Mouse (Mus musculus) v-Abl transformed pro-B cells (cell line): ENCODE data around the gene Ehbp1.

ENCODE experiments used
- in situ Hi-C, 2 experiments: fragments of 400-800 bp; cut with MboI; formaldehyde crosslinking; loops; one replicate each; pipeline ENCODE4 v1.15.1; 2025; ENCODE audit not compliant: unreplicated experiment in 2 of 2

Ehbp1 gene

DNA sequence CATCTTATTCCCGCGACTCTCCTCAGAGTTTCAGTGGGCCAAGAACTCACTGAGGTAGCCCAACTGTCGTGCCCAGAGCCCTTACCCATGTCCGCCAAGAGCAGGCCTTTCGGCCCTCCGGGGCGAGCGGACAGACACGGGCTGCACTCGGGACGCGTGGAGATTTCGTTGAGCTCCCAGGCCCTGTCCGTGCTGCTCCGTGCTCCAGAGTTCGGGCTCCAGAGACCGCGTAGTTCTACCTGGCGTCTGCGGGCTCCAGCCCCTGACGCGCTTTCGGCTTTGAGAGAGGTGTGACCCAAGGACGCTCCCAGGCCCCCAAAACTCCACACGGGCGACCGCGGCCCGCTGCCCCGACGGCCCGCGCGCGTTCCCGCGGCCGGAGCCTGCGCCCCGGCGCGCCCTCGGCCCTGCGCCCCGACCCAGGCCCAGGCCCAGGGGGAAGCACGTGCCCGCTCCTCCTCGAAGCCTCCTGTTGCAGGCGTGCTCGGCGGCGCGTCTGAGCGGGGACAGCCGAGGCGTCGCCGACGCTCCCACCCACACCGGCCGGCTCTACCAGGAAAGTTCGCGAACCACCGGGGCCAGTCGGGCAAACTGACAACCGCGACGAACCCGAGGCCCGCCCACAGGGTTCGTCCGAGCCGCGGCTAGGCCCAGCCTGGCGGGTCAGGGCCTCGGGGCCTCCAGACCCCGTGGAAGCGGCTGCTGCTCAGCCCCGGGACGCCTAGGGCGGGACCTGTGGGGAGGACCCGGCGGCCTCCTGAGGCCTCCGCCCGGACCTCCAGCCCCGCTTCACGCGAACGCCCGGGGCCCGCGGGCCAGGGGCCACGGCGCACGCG, 349.1 kb downstream of the Ehbp1 start:
- in situ Hi-C loops, result no loop called here

- in situ Hi-C loops, result no loop called here
Measured at GRCm38 (mm10) chr11:21988398-21988946, 353.6 kb downstream of the Ehbp1 start.

- in situ Hi-C loops, result no loop called here
Measured at GRCm38 (mm10) chr11:21985118-21985517, 357.0 kb downstream of the Ehbp1 start.

DNA sequence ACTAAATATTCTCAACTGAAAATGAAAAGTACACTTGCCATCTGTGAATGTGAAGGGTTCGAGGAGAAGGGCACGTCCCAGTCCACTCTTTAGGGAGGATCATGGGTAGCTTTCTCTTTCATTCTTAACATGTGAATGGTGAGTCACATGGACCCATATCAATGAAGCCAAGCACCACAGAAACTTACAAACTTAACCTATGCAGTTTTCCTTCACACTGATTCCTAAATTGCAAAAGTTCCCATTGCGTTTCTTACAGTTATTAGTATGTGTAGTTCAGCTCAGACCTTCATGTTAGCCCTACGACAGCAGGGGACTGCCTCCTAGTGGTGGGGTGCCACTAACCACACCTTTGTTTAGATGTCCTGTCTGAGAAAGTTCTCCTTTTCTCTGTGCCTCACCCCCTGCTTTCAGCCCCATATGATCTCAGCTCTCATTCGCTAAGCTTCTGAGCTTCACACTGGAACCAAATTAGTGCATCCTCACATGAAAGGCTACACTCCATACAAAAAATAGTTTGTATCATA, 368.0 kb downstream of the Ehbp1 start:
- in situ Hi-C loops, result no loop called here

DNA sequence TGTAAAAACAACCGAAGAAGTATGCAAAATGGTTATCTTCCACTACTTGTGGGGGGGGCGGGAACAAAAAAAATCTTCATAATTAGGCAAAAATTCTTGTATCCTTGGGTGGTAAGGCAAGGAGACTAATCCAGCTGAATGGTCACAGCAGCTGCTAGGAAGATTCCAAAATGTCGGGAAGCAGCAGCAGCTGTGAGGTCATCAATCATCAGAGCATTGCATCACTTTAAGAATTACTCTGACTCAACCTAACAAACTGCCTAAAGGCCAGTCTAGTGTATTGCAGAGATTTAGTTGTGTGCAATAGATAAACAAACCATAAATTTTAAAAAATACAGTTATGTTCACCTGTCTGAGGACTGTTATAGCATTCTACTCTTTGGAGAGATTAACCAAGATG, 368.5 kb downstream of the Ehbp1 start:
- in situ Hi-C loops, result no loop called here

DNA sequence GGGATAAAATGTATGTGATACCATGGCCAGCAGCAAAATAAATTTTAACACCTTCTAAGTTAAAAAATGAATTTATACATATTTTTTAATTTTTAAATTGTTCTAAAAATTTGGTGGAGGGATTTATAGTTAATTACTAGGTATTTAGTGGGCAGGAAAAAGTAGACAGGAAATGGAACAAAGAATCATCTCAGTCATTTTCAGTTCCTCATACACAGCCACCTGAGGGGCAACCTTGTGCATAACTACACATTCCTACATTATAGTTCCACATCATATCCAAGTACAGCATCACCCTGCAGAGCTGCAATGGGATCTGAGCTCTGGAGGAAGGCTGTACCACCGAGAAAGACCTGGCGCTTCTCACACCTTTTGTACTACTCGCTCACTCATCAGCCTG, 373.2 kb downstream of the Ehbp1 start:
- in situ Hi-C loops, result no loop called here
